Mouse (Mus musculus) left cerebral cortex, adult 9 months (tissue): ENCODE measurements around the gene Coro2b.
A peak's percentile ranks its signal among the peaks of the same experiment; 100 is the strongest.

ENCODE experiments used
- DNase-seq, 2 experiments: peaks; one replicate each; pipeline ENCODE4 v3.0.0; 2022; ENCODE audit warnings: low spot score in 2 of 2

Gene Coro2b

DNA sequence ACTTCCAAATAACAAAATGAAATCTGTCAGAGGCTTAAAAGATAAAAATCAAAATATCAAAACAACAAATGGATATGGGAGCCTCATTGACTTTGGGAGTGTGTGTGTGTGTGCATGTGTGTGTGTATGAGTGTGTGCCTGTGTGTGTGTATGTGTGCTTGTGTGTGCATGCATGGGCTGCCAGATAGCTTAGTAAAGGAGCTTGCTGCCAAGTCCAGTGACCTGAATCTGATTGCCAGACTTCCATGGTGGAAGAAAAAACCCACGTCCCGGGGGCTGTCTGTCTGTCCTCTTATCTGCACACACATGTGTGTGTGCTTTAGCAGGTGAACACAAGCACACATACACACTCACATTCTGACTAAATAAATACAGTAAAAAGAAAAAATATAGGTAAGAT, 143.3 kb downstream of the Coro2b start:
- no peak for DNase-seq

DNA sequence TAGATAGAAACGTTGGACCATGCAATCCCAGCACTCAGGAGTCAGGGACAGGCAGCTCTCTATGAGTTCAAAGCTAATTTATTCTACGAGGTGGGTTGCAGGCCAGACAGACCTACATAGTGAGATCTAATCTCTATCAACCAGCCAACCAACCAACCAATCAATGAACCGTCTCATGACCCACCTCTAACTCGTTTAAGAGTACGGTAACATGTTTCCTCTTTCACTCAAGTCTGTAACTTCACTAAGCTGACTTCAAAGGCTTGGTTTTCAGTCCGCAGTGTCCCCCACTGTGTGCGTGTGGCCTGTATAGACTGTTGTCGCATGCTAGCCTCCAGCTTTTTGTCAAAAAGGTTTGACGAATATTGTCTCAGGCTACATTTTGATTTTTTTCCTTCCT, 147.1 kb downstream of the Coro2b start:
- no peak for DNase-seq

DNA sequence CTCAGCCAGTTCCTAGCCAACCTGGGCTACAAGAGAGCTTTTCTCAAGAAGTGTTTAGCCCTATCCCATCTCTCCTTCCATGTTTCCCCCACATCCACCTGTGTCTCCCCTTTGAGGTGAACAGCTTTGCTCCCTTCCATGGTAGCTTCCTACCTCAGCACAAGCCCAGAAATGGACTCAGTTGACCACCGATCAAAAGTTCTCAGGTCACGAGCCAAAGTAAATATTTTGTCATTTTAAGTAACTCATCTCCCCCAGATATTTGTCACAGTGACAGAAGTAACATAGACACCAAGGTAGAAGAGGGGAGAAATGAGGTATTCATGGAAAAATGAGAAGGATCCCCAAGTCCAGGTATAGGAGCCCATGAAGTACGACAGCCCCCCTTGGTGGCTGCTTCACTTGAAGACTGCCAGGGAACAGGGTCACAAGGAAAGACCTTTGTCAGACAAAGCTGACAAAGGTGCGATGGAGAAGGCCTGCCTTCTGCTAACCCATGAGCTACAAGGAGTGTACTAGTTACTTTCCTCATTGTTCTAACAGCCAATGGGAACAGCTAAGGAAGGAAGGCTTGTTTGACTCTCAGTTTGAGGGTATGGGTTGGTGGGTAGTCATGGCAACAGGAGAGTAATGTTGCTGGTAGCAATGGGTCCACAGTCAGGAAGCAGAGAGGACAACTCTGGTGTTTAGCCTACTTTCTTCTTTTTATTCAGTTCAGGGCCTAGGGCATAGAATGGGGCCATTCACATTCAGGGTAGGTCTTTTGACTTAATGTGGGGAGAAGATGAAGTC, 150.9 kb downstream of the Coro2b start:
- DNase-seq: no peak

DNA sequence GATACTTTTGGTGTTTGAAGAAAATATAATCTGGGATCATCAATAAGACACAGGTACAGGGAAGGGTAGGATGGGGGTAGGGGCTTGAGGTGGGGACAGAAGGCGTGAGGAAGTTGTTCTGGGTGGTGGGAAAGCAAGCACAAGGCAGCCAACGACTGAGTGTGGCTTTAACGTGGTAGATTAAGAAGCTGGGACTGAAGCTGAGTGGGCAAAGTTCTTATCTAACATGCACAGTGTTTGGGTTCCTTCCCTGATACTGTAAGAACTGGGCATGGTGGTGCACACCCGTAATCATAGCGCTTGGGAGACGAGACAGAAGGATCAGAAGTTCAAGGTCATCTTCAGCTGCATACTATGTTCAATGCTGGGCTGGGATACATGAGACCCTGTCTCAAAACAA, 151.8 kb downstream of the Coro2b start:
- DNase-seq: no peak

GRCm38 (mm10) chr9:62382519-62383084, 154.2 kb downstream of the Coro2b start:
- no peak for DNase-seq

GRCm38 (mm10) chr9:62381402-62381913, 155.4 kb downstream of the Coro2b start:
- DNase-seq: no peak

DNA sequence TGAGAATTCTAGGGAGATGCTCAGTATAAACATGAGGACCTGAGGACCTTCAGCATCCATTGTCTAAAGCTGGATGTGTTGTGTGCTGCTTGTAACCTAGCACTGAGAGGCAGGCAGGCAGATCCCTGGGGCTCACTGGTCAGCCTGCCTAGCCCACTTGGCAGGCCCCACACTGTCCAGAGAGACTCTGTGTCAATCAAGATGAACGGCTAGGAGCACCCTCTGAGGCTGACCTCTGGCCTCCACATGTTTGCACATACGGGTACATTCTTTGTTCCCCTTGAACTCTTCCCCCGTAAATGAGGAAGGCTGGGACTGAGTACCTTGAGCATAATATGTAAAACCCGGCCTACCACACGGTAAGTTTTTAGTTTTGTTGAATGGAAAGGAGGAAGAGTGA, 156.5 kb downstream of the Coro2b start:
- DNase-seq: no peak

DNA sequence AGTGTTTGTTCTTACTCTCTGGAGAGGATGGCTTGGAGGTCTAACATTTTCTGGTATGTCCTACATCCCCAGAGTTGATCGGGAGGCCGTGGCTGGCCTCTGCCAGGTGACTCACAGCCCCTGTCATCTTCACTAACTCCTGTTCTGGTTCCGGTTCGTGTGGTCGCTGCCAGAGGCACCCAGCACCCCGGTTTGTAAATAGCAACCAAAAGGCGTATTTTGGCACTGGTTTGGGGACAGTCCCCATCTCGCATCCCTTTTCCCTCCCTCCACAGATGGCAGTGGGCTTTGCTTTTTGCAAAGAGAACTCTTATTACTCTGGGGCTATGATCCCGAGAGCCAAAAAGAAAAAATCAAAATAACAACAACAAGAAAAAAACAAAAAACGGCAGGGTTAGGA, 158.9 kb downstream of the Coro2b start:
- DNase-seq: no peak

DNA sequence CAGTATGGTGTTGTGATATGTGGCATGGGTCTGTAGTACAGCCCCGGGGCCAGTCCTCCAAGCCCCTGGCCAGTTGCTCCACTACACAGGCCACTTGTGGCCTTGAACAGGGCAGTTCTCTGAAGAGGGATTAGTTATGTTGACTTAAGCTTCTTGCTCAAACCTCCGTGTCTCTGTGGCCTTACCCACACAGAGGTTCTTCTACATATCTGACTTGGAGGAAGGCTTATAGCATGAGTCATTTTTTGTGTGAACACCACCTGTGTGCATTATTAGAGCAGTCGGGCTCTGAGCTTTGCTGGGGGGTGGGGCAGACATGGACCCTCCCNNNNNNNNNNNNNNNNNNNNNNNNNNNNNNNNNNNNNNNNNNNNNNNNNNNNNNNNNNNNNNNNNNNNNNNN, 162.6 kb downstream of the Coro2b start:
- no peak for DNase-seq

GRCm38 (mm10) chr9:62373222-62374123, 163.4 kb downstream of the Coro2b start:
- peak in 1 of 2 experiments; percentile 62 for DNase-seq

DNA sequence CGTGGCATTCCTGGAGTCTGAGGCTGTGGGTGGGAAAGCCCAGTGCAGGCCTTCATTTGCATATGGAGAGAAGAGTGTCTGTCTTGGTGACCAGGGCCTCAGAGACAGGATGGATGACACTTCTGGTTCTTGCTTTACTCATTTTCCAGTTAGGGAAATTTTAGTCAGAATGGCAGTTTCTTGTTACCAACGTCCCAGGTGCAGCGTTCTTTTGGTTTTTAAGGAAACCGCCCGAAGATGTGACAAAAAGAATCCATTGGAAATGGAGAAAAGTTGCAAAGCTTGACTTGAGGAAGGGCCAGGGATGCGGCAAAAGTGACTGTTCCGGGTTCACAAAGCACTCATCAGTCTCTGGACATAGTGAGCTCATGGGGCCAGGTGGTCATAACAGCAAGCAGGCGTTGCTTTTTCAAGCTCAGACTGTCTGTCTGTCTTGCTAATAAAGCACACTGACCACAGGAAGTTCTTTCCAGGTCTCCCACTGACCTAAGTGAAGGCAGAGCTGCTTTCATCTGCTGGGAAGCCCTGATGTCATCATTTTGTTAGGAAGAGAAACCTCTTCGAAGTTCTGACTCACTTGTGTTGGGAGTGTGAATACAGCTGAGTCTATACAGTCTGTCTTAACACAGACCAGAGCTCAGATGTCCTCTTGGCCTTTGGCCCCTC, 164.2 kb downstream of the Coro2b start:
- no peak for DNase-seq

DNA sequence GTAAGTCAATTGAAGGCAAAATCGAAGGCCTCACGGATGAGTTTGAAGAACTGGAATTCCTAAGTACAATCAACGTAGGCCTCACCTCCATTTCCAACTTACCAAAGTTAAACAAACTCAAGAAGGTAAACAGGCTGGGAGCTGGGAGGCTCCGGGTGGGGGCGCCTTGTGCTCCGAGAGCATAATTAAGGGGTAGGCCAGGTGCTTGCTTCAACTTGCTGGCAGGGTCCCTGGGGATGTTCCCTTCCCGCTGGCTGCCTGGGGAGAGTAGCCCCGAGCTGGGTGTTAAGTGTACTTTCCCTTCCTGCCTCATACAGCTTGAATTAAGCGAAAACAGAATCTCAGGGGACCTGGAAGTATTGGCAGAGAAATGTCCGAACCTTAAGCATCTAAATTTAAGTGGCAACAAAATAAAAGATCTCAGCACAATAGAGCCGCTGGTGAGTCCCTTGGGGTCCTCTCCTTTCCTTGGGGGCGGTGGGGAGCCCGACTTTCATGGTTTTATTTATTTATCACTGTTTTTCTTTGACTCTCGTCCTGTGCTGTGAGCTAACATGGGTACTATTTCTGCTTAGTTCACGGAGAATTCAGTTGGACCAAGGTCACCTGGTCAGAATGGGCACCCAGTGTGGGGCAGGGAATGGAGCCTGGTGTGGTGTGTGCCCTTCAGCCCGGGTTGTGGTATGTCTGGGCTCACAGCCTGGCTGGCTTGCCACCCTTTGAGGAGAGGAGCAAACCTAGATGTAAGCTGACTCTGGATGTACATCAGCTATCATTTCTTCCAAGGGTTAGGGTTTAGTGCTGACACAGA, 164.9 kb downstream of the Coro2b start:
- no peak for DNase-seq

DNA sequence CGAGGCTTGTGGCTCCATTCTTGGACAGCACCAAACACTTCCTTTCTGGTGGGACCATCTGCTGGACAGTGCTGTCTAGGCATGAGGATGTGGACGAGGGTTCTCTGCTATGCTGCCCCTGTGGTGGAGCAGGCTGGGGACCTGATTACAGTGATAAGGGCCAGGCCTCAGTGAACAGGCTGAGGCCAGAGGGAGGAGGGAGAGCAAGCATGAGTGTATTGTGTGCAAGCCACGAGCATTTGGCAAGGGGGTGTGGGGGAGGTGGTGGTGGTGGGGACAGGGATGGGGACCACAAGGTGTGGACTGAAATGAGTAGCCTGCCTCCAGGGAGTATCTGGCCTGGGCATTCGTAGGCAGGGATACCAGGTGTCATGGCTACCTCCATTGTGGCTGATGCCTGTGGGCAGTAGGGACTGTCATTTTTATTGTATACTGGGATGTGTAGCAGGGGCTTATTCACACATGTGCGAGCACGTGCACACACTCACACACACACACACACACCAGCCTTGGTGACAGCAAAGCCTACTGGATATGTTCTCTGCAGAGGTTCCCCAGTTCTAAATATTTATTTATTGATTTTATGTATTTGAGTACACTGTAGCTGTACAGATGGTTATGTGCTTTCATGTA, 166.1 kb downstream of the Coro2b start:
- DNase-seq: no peak

- no peak for DNase-seq
Observed at GRCm38 (mm10) chr9:62370186-62370585, 166.7 kb downstream of the Coro2b start.
